Mouse (Mus musculus): ENCODE data around the gene Gm10318. TPM values are rescaled to one million over a fixed set of nuclear protein-coding genes. Genes with fewer than 3 reads are reported as not detected.

Gene Gm10318
- polyA plus RNA-seq, 1 experiment from 2014 or later, result not detected

DNA sequence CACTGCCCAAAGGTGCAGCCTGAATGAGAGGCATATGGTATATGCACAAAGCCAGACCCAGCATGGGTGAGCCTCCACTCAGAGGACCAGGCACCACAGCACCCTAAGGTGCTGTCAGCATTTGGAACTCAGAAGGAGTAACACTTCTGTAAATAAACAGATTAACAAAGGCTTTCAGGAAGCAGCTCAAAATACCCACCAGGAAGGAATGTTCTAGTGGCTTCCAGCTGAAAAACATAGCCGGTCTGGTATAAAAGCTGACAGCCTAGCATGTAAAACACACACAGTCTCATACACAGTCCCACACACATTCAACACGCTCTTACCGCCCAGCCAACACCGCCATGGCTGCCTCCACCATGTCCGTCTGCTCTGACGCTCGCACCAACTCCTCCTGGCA lies 9.0 kb downstream of the Gm10318 start, which contains the start of gene Gm3285:
Gene Gm3285, plus strand, starts transcription at position 301 of the 400 bp plus-strand sequence.
- H3K27me3 ChIP-seq (replicated peaks; ENCODE audit: low read depth, poor library complexity, severe bottlenecking), result no peaks in the 10 kb centered on the region
- H3K4me3 ChIP-seq, result no peak within 1 kb of the TSS
- no peaks in the 10 kb centered on the region for H3K9me3 ChIP-seq
- H3K27ac ChIP-seq (replicated peaks), result no peak within 1 kb of the TSS
- no peaks in the 10 kb centered on the region for H3K36me3 ChIP-seq (replicated peaks)
- peaks cover 10% of the 10 kb centered on the region for H3K4me1 ChIP-seq
- DNase-seq (ENCODE audit: low spot score), result no peak
- 46% methylated on average over 7 of the region's 7 CpGs for WGBS

DNA sequence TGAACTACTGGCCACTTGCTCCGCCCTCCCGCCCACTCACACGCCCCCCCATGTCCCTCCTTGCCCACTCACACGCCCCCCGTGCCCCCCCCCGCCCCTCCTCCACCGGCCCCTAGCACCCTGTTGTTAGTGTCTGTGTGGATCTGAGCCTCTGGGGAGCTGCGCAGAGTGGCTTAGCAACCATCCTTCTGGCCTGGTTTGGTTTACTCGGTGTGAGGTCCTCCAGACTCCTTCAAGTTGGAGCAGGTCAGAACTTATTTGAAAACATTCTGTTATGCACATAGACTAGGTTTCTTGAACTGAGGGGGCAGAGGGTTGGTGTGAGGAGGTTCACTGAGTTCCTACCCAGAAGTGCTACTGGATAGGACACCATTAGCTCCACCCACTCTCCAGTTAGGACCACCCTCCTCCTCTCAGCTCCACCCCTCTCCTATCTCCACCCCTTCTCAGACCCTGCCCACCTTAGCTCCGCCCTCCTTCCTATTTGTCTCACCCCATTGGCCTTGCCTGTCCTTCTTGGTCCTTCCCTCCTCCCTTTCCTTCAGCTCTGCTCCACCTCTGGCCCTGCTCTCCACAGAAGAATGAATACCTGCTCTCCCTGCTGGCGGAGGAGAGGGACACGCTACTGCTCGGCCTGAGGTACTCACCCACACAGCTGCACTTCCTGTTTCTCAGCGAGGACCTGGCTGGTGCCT lies 11.6 kb downstream of the Gm10318 start:
- no peaks in the 10 kb centered on the region for H3K9me3 ChIP-seq
- no peaks in the 10 kb centered on the region for H3K27me3 ChIP-seq (replicated peaks; ENCODE audit: low read depth, poor library complexity, severe bottlenecking)
- peak overlapping the region; percentile 61; the same call in 1 of the 2 replicates for H3K27ac ChIP-seq (replicated peaks)
- peak overlapping the region; percentile 51 for H3K4me3 ChIP-seq
- DNase-seq (ENCODE audit: low spot score), result peak; percentile 71
- H3K36me3 ChIP-seq (replicated peaks), result no peaks in the 10 kb centered on the region
- 38% methylated on average over 14 of the region's 14 CpGs for WGBS
- peaks cover 10% of the 10 kb centered on the region for H3K4me1 ChIP-seq

GRCm38 (mm10) chr10:77864762-77865143 lies 12.1 kb downstream of the Gm10318 start:
- no peaks in the 10 kb centered on the region for H3K36me3 ChIP-seq (replicated peaks)
- 26% methylated on average over 11 of the region's 11 CpGs for WGBS
- no peak for DNase-seq (ENCODE audit: low spot score)
- peaks cover 10% of the 10 kb centered on the region for H3K4me1 ChIP-seq
- H3K27ac ChIP-seq (replicated peaks), result peak overlapping the region; percentile 61; the same call in 1 of the 2 replicates
- no peaks in the 10 kb centered on the region for H3K9me3 ChIP-seq
- peak overlapping the region; percentile 51 for H3K4me3 ChIP-seq
- no peaks in the 10 kb centered on the region for H3K27me3 ChIP-seq (replicated peaks; ENCODE audit: low read depth, poor library complexity, severe bottlenecking)

GRCm38 (mm10) chr10:77867546-77867945 lies 14.9 kb downstream of the Gm10318 start:
- 14% methylated on average over 1 of the region's 1 CpGs for WGBS
- H3K4me3 ChIP-seq, result no peak overlapping the region
- no peaks in the 10 kb centered on the region for H3K27me3 ChIP-seq (replicated peaks; ENCODE audit: low read depth, poor library complexity, severe bottlenecking)
- peak; percentile 26 for DNase-seq (ENCODE audit: low spot score)
- peaks cover 10% of the 10 kb centered on the region for H3K4me1 ChIP-seq
- no peaks in the 10 kb centered on the region for H3K9me3 ChIP-seq
- H3K27ac ChIP-seq (replicated peaks), result no peak overlapping the region
- no peaks in the 10 kb centered on the region for H3K36me3 ChIP-seq (replicated peaks)

- peaks cover 6% of the 10 kb centered on the region for H3K4me1 ChIP-seq
- 90% methylated on average over 7 of the region's 7 CpGs for WGBS
- H3K4me3 ChIP-seq, result no peak overlapping the region
- H3K9me3 ChIP-seq, result no peaks in the 10 kb centered on the region
- H3K27ac ChIP-seq (replicated peaks), result no peak overlapping the region
- no peaks in the 10 kb centered on the region for H3K27me3 ChIP-seq (replicated peaks; ENCODE audit: low read depth, poor library complexity, severe bottlenecking)
- no peaks in the 10 kb centered on the region for H3K36me3 ChIP-seq (replicated peaks)
- DNase-seq (ENCODE audit: low spot score), result no peak
These were observed 17.0 kb downstream of the Gm10318 start for GRCm38 (mm10) chr10:77869651-77870050.

- WGBS, result 63% methylated on average over 6 of the region's 6 CpGs
- peak; percentile 15 for DNase-seq (ENCODE audit: low spot score)
These were observed 26.3 kb downstream of the Gm10318 start for GRCm38 (mm10) chr10:77878985-77879384.

GRCm38 (mm10) chr10:77880305-77880704 lies 27.6 kb downstream of the Gm10318 start:
- DNase-seq (ENCODE audit: low spot score), result no peak
- 79% methylated on average over 3 of the region's 3 CpGs for WGBS
- no peak overlapping the region for H3K4me3 ChIP-seq

More at GRCm38 (mm10) chr10:77878985-77879384, 26.3 kb downstream of the Gm10318 start:
- Histone ChIP-seq H3K27me3 (replicated peaks; ENCODE audit: low read depth, poor library complexity, severe bottlenecking) (no peaks in the 10 kb centered on the region), H3K4me3 (no peak overlapping the region), H3K9me3 (no peaks in the 10 kb centered on the region), H3K27ac (replicated peaks) (no peak overlapping the region), H3K4me1 (peaks cover 4% of the 10 kb centered on the region; the same call in 1 of the 2 replicates), H3K36me3 (replicated peaks) (no peaks in the 10 kb centered on the region)

DNA sequence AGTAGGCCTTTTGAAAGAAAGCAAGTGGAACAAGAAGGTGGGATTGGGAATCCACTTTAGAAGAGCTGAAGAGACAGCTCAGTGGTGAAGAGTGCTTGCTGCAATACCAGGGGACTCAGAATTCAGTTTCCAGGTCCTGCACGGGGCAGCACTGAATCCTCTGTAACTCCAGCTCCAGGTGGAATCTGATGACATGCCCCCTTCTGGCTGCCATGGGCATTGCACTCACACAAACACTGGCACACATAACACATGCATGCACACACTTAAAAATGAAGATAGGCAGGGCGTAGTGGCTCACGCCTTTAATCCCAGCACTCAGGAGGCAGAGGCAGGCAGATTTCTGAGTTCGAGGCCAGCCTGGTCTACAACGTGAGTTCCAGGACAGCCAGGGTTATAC lies 29.9 kb downstream of the Gm10318 start:
- Histone ChIP-seq H3K4me3 (no peak overlapping the region), H3K36me3 (replicated peaks) (no peaks in the 10 kb centered on the region), H3K4me1 (no peaks in the 10 kb centered on the region), H3K27me3 (replicated peaks; ENCODE audit: low read depth, poor library complexity, severe bottlenecking) (no peaks in the 10 kb centered on the region), H3K27ac (replicated peaks) (no peak overlapping the region), H3K9me3 (no peaks in the 10 kb centered on the region)
- 83% methylated on average over 5 of the region's 5 CpGs for WGBS
- no peak for DNase-seq (ENCODE audit: low spot score)

More at GRCm38 (mm10) chr10:77880305-77880704, 27.6 kb downstream of the Gm10318 start:
- Histone ChIP-seq H3K27ac (replicated peaks) (no peak overlapping the region), H3K36me3 (replicated peaks) (no peaks in the 10 kb centered on the region), H3K9me3 (no peaks in the 10 kb centered on the region), H3K27me3 (replicated peaks; ENCODE audit: low read depth, poor library complexity, severe bottlenecking) (no peaks in the 10 kb centered on the region), H3K4me1 (peaks cover 4% of the 10 kb centered on the region; the same call in 1 of the 2 replicates)

GRCm38 (mm10) chr10:77886007-77886747 lies 33.5 kb downstream of the Gm10318 start:
- Histone ChIP-seq H3K36me3 (replicated peaks) (no peaks in the 10 kb centered on the region), H3K4me3 (no peak overlapping the region), H3K4me1 (no peaks in the 10 kb centered on the region), H3K27ac (replicated peaks) (no peak overlapping the region), H3K9me3 (peaks cover 7% of the 10 kb centered on the region; the same call in 1 of the 2 replicates), H3K27me3 (replicated peaks; ENCODE audit: low read depth, poor library complexity, severe bottlenecking) (no peaks in the 10 kb centered on the region)
- WGBS, result 58% methylated on average over 12 of the region's 12 CpGs
- peak; percentile 48 for DNase-seq (ENCODE audit: low spot score)

DNA sequence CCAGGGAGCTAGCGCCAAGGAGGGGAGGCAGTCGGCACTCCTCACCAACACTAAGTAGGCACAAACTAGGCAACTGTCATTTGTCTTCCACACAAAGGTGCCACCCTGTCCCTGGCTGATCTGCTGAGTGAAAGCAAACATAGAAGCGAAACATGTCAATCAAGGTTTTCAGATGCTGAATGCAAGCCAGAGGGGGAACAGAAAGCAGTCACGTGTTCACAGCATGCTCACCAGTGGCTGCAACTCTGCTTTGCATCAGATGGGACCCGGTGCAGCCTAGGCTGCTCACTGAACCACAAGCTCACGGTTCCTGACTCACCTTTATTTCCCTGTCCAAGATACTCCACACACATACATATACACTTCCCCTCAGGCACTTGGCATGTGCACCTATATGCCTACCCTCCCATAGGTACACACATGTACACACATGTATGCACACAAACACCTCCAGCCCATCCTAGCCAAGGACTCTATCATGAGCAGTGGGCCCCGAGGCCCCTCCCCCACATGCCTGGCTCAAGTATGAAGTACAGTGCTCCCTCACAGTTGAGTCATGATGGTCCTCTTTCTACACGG lies 38.4 kb downstream of the Gm10318 start:
- H3K27me3 ChIP-seq (replicated peaks; ENCODE audit: low read depth, poor library complexity, severe bottlenecking), result no peaks in the 10 kb centered on the region
- peaks cover 7% of the 10 kb centered on the region; the same call in 1 of the 2 replicates for H3K9me3 ChIP-seq
- DNase-seq (ENCODE audit: low spot score), result no peak
- WGBS, result 85% methylated on average over 8 of the region's 8 CpGs
- no peaks in the 10 kb centered on the region for H3K36me3 ChIP-seq (replicated peaks)
- no peak overlapping the region for H3K27ac ChIP-seq (replicated peaks)
- no peak overlapping the region for H3K4me3 ChIP-seq
- no peaks in the 10 kb centered on the region for H3K4me1 ChIP-seq

DNA sequence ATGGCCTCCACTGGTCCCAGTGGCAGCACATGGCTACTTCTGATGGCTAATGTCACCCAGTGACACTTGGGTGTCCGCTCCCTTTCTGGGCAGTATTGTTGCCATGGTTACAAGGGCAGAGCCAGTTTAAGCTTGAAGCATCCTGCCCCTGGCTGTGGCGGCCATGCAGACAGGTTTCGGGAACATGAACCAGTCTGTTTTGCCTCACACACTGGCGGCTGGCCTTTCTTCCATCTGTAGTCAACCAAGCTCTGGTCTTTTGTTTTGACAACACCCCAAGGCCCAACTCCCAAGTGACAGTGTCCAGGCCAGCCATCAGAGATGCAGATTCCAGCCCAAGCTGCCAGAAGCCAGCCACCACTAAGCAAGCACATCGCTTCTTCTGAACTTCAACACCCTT lies 42.9 kb downstream of the Gm10318 start:
- H3K27me3 ChIP-seq (replicated peaks; ENCODE audit: low read depth, poor library complexity, severe bottlenecking), result peaks cover 8% of the 10 kb centered on the region
- DNase-seq (ENCODE audit: low spot score), result no peak
- no peak overlapping the region for H3K4me3 ChIP-seq
- no peaks in the 10 kb centered on the region for H3K36me3 ChIP-seq (replicated peaks)
- 62% methylated on average over 5 of the region's 5 CpGs for WGBS
- H3K4me1 ChIP-seq, result no peaks in the 10 kb centered on the region
- no peaks in the 10 kb centered on the region for H3K9me3 ChIP-seq
- no peak overlapping the region for H3K27ac ChIP-seq (replicated peaks)

DNA sequence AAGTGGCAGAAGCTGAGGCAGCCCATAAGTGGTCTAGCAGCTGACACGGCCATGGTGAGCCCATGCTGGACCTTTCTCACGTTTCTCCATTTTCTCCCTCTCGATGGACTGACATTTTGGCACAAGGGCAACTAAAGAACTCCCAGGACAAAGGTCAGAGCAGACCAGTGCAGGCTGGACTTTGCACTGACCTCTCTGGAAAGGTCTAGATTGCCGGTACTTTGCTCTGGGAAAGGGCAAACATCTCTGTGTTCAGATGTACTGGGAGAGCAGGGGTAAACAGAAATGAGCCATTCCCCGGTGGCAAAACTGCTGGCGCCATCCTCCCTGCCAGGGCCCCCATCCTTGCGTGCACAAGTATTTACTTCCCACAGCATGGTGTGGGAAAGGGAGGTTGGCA lies 47.5 kb downstream of the Gm10318 start:
- no peaks in the 10 kb centered on the region for H3K36me3 ChIP-seq (replicated peaks)
- no peak overlapping the region for H3K27ac ChIP-seq (replicated peaks)
- WGBS, result 81% methylated on average over 7 of the region's 7 CpGs
- H3K4me3 ChIP-seq, result no peak overlapping the region
- H3K9me3 ChIP-seq, result no peaks in the 10 kb centered on the region
- peaks cover 25% of the 10 kb centered on the region for H3K27me3 ChIP-seq (replicated peaks; ENCODE audit: low read depth, poor library complexity, severe bottlenecking)
- no peak for DNase-seq (ENCODE audit: low spot score)
- H3K4me1 ChIP-seq, result peaks cover 23% of the 10 kb centered on the region
